Mouse (Mus musculus): ENCODE measurements at regions not wholly inside any gene's neighbourhood (a gene's known extent, or its start where the extent isn't known, plus 50 kb on each side); places are given as distances from the start of the nearest gene placed in this dataset.

GRCm38 (mm10) chr7:55710872-55711558 is 57.0 kb upstream of the Siglech start:
- DNase-seq (ENCODE audit: low read depth, low spot score), result peak; percentile 60
- no peaks in the 10 kb centered on the region for H3K36me3 ChIP-seq (ENCODE audit: control insufficient read depth, insufficient read depth, low read length, poor library complexity, severe bottlenecking)
- no peaks in the 10 kb centered on the region for H3K27me3 ChIP-seq (ENCODE audit: control insufficient read depth, insufficient read depth, low read length, poor library complexity, severe bottlenecking)

Data from splenic B cell, adult 2 months (primary cell).